Mouse (Mus musculus) cerebellum, adult 11-12 months (tissue): ENCODE results near the gene Arfgef2.

Source experiments
- DNase-seq: peaks from one replicate; pipeline ENCODE4 v3.0.0; 2022

Arfgef2 gene

DNA sequence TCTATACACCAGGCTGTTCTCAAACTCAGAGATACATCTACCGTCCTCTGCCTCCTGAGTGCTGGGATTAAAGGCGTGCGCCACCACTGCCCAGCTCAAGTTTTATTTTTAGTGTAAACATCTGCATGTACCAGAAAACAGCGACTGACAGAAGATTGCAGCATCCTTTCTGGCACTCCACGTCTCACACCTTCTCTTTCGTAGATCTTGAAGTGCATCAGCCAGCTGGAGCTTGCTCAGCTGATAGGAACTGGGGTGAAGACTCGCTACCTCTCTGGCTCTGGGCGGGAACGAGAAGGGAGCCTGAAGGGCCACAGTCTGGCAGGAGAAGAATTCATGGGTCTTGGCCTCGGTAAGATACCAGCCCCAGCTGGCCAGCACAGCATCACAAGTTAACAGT is 60.1 kb downstream of the Arfgef2 start:
- no peak for DNase-seq

DNA sequence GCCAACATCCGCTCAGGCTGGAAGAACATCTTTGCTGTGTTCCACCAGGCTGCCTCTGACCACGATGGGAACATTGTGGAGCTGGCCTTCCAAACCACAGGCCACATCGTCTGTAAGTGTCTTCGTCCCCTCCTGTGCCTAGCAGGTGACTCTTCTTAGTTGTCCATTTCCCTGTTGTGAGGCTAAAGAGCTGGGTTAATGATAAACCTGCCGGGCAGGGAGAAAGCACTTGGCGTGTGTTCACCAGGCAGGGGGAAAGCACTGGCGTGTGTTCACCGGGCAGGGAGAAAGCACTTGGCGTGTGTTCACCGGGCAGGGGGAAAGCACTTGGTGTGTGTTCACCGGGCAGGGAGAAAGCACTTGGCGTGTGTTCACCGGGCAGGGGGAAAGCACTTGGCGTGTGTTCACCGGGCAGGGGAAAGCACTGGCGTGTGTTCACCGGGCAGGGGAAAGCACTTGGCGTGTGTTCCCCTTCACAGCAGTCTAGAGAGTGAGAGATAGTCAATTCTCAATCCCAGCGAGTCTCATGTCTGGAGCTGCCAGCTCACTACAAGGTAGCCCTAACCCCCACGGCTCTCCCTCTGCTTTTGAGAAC is 65.0 kb downstream of the Arfgef2 start:
- peak; percentile 18 for DNase-seq

DNA sequence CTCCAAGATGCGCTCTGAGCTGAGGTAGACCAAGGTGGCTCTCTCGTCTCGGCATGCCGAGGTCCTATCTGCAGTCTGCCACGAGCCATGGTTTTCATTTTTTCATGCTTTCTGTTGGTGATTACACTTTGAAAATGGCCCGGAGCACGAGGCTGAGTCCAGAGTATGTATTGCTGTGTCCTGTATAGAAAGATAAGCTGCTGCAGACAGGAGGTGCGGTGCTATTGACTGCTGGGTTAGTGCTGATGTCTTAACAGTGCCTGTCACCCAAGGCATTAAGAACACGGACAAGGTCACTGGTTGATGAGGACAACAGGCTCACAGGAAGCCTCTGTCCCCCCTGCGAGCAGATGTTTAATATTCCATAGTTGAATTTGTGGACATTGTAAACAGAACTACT is 65.5 kb downstream of the Arfgef2 start:
- no peak for DNase-seq

DNA sequence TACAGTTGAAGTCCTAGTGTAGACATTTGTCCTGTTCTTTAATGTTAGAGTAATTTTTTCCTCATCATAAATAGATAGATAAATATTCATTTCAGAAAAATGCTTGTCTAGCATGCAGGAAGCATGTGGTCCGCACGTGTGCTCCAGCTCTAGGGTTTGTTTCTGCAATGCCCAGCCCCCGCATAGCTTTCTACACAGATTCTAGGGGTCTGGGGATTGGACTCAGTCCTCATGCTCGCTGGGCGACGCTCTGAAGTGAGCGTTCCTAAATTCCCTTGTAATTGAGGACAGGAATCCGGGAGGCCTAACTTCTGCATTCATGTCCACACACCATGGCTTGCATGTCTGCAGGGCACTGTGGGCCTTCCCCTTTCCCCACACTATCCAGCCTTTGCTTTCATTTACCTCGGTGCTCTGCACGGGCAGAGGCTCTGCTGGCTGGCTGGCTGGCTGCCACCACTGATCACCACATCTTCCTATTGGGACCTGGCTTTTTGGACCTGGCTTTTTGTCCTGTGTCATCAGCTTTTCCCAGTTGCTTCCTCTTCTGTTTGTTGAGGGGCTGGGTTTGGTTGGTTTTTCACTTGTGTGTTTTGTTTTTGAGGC is 69.4 kb downstream of the Arfgef2 start:
- no peak for DNase-seq

DNA sequence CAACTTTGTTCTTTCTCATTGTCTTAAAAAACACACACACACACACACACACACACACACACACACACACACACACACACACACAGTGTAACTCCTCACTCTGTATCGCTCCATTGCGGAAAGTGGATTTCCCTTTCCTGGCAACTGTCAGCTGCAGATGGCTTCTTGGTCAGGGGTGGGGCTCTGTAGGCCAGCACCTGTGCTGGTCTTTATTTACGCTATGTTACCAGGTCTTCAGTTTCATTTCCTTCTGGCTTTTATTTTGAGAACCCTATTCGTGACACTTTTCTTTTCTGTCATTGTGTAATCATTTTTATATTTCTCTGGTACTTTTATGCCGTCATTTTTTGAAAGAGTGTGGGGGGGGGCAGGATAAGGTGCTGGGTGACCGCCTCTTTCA is 70.2 kb downstream of the Arfgef2 start:
- DNase-seq = peak; percentile 30

DNA sequence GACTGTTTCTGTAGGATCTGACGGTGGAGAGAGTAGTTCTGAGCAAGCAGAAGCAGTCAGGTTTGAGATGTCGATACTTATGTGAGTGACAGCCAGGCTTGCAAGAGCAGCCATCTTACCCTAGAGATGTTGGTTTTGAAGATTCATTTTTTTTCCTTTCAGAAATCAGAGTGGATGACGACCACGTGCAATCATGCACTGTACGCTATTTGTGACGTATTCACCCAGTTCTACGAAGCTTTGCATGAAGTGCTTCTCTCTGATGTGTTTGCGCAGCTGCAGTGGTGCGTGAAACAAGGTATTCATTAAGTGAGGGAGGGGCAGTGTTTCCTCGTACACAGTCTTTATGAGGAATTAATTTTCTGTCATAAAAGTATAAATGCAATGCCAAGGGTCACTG is 70.9 kb downstream of the Arfgef2 start:
- no peak for DNase-seq

DNA sequence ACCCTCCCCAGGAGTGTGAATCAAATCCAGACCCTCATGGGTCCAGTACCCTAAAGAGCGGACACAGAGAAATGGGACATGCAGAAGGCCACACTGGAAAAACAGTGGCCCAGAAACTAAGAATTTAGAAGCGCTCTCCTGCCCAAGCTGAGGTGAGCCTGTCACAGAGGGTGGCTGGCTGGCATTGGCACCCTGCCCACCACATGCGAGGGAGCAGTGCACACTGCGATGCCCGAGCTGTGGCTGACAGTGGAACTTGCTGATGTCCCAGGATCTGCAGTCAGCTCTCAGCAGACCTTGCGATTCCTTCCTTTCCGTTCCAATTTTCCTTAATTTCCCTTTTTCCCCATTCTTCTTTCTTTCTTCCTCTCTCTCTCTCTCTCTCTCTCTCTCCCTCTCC is 79.7 kb downstream of the Arfgef2 start:
- DNase-seq = peak; percentile 54

DNA sequence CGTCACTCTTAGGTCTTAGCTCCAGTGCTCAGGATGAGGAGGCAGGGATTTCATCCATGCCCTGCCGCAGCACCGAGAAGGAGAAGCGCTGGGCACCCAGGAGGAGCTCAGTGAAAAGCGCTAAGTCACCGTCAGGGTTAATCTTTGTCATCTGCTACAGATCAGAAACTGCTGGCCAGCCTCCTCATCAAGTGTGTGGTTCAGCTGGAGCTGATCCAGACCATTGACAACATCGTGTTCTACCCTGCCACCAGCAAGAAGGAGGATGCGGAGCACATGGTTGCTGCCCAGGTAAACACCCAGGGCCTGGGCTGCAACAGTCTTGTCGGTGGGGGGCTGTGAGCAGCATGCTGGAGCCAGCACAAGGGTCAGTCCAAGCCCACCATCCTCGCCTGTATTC is 80.2 kb downstream of the Arfgef2 start:
- no peak for DNase-seq

DNA sequence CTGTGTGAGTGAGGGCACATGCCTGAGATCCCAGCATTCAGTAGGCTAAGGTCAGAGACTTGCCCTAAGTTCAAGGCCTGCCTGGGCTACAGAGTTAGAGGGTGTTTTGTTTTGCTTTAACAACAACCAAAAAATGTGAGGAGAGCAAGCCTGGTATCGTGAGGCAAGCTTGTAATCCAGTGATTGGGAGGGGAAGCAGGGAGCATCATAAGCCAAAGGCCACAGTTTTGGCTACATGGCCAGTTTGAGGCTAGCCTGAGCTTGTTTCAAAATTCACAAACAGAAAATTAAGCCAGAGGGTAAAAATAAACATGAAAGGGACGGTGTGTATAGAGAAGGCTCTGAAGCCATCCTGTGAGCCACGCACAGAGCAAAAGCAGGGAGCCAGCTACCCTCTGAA is 80.8 kb downstream of the Arfgef2 start:
- no peak for DNase-seq

DNA sequence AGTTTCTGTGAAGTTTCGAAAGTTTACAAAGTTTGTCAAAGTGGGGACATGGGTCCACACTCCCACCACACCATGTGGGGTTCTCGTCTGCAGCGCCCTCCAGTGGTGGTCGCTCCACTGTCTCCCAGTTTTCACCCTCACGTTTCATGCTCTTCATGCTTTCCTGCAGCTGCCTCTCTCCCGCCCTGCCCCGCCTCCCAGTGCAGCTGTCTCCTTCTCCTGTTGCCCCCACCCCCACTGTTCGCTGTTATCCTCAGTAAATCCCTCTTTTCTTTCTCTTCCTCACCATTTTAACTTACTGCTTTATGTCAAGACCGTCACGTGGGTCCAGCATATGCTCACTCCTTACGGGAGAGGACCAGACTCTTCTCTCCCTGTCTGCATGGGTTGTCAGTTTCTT is 82.4 kb downstream of the Arfgef2 start:
- no peak for DNase-seq

DNA sequence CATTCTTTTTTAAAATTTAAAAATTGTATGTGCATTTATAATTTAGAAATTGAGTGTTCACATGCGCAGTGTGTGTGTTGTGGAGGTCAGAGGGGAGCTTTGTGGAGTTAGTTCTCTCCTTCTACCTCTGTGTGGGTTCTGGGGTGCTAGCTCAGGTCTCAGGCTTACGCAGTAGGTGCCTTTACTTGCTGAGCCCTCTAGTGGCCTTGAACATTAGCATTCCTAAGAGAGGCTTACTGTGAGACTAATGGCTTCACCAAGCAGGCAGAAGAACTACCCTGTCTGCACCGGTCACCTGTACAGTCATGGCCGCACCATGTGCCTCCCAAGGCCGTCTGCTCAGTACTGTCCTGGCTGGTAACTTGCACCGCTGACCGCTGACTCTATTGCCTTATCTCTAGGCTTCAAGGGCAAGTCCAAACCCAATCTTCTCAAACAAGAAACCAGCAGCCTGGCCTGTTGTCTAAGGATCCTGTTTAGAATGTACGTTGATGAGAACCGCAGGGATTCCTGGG is 86.0 kb downstream of the Arfgef2 start:
- no peak for DNase-seq

DNA sequence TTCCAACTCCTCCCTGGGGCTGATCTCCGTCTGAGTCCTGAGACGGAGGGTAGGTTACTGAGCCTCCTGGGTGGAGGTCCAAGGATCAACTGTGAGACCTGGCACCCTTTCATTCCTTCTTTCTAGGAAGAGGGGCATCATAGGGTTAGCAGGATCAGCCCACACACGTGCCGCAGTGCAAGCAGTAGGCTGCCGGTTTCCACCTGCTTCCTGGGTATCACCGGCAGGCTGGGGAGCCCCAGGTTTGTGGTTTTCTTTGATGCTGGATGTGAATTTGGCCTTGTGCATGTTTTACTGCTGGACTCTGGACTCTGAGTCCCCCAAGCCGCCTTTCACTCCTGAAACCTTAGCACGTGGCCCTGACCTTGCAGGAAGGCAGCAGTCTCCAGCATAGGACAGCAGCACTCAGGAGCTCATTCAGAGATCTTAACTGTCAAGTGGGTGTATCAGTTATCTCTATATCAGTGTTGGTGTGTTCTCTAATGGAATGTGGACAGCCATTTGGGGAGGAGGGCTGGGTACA is 86.8 kb downstream of the Arfgef2 start:
- no peak for DNase-seq

DNA sequence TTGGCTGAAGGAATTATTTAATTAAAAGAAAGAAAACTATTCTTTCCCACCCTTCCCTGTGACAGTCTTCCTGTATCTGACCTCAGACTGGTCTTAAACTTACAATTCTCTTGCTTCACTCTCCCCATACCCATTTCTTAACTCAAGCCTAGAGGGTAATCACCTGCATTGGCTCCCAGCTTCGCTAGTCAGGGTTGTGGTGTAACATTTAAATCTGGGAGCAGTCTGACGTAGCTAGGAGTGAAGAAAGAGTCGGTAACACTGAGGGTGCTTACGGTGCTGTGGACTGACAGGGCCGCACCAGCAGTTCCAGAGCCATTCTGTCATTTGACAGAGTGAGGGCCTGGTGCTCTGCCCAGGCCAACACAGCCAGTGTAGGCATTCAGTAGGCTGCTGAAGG is 87.6 kb downstream of the Arfgef2 start:
- DNase-seq = no peak

DNA sequence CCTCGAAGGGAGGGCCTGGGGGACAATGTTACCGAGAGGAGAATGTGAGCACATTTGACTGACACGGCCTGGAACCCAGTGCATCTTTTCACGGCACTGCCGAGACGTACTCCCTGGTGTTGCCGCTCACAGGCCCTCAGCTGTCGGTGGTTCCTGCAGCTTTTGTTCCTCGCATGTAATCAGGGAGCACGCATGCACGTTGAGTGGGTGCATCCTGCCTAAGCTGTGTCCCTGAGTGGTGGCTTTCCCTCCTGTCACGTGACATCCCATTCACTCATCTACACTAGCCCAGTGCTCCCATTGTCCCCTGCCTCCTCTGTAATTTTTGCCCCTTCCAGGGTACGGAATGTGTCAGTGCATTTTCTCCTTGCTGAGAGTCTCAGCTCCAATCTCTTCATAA is 91.0 kb downstream of the Arfgef2 start:
- no peak for DNase-seq

DNA sequence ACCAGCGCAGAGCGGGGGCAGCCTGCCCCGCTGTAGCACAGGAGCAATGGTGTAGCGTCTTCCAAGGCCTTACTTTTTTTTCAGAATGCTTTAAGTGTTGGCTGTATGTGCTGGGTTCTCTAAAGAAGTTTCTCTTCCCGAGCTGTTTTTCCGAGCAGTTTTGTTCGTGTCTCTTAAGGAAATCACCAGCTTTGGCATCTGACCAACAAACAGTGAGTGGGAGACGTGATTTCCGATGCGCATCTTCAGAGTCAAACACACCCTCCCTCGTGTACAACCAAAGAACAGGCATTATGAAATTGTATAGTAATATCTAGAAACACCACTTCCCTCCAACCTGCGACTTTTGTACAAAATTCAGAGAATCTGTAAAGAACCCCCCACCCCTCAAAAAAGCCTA is 91.6 kb downstream of the Arfgef2 start:
- no peak for DNase-seq

DNA sequence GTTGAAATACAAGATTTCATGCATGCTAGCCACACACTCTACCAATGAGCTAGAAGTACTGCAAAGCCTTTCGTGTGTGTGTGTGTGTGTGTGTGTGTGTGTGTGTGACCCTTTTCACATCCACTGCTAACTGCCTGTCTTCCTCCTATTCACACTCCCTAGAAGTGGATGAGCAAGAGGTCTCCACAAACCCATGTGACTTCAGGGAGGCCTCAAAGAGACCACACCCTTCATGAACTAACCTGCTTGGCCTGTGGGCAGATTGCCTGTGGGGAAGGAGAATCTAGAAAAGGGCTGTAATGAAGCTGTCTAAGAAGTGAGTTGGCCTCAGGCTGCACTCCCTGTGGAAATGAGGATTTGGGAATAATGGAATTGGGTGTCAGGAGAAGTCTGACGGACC is 93.8 kb downstream of the Arfgef2 start:
- no peak for DNase-seq

DNA sequence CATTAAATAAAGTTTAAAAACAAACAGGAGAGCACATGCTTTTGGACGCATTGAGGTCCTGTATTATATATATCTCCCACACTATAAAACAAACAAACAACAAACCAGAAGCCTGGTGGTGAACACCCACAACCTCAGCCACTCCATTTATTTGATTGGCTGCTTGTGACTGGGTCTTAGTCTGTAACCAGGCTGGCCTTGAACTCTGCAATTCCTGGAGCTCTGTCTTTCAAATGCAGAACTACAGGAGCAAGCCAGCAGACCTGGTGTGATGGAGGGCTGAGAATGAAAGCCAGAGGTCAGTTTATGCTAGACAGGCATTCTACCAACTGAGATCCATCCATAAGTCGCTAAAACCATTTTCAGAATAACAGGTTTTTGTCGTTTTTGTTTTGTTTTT is 94.4 kb downstream of the Arfgef2 start:
- no peak for DNase-seq

DNA sequence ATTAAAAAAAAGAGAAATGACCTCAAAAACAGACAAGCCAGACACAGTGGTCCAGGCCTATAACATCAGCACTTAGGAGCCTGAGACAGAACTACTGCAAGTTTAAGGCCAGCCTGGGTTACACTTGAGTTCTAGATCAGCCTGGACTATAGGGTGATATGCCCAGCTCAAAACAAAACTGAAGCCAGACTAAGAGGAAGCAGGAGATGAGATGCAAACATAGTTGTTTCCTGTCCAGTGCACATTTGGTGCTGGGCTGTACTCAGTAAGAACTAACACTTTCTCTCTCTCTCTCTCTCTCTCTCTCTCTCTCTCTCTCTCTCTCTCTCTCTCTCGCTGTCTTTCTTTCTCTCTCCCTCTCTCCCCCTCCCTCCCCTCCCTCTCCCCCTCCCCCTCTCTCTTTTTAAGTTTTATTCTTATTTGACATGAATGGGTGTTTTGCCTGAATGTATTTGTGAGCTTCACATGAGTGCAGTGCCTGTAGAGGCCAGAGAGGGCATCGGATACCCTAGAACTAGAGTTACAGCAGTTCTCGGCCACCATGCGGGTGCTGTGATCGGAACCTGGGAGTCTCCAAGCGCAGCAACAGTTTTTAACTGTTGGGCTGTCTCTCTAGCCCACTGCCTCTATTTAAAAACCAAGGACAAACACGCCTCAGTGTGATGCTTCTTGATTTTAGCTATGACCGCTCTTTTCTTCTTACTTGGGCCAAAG is 95.6 kb downstream of the Arfgef2 start:
- DNase-seq = no peak

DNA sequence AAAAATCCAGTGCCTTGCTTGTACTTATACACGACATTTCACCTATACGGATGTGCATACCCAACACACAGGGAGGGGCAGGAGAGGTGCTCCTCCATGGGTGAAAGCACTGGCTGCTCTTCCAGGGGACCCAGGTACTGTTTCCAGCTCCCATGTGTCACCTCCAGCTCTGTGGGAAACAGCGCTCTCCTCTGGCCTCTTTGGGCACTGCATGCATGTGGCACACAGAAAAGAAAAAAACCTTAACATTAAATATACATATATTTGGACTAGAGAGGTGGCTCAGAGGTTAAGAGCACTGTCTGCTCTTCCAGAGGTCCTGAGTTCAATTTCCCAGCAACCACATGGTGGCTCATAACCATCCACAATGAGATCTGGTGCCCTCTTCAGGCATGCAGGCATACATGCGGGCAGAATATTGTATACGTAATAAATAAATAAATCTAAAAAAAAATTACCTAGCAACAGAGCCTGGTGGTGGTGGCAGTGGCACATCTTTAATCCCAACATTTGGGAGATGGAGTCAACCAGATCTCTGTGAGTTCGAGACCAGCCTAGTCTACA is 98.4 kb downstream of the Arfgef2 start:
- peak; percentile 29 for DNase-seq

DNA sequence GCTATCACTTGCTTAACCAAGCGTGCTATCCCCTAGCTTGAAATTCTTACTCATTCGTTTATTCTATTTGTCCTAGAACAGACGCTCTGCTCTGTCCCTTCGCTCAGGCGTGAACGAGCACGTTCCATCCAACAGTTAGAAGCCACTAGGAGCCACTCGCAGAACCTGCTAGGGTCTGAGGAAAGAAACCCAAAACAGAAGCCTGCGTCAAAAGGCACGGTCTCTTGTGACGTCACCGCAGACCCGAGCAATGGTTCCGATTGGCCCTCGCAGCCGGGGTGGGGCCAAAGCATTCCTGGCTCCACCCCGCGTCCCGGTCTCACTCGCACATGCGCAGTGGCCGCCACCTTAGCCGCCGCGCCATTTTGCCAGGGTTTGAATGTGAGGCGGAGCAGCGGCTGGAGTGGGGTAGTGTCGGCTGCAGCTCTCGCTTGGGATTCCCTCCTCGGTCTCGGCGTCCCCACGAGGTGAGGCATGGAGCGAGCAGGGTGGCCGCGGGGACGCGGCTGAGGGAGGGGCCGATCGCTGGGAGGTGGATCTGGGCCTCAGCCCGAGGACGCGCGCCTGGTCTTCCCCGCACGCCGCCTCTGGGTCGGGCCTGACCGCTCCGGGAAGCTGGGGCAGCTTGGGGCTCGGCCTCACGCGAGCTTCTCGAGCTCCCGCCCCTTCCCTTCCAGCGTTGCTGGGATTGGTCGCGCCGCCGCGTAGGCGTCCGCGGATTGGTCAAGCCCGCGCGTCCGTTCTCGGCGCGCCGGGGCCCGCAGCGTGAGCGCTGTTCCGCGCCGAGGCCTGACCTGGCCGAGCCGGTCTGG is 100.5 kb downstream of the Arfgef2 start, which contains the start of gene Cse1l:
Gene Cse1l, plus strand, starts transcription at position 330 of the 812 bp plus-strand sequence.
- peak; percentile 97 for DNase-seq

DNA sequence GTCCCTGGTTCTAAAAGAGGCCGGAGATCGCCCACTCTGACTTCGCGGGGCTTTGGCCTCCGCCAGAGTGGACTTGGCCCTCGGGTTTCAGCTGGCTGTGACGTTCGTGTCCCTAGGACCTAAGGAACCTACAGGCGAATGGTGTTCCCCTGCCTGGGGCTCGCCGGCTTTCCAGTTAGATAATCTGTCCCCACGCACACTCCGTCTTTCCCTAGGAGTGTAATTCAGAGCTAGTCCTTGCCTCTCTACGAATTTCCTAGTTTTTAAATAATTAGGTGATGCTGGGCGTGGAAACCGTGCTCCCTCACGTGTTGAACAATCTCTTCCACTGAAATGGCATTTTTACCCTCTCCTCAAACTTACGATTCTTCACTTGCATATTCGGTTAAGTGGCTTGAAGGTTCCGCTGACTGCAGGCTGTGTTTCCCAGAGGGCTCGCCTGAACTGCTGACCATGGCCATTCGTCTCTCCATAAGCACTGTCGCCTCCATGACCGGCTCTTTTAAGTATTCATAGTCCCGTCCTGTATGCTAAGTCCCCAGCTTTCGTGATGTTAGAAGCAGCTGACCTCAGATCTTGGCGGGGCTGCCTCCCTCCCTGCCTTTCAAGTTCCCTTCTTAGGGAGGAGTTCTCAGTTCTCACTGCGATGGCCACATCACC is 101.3 kb downstream of the Arfgef2 start:
- peak; percentile 30 for DNase-seq

DNA sequence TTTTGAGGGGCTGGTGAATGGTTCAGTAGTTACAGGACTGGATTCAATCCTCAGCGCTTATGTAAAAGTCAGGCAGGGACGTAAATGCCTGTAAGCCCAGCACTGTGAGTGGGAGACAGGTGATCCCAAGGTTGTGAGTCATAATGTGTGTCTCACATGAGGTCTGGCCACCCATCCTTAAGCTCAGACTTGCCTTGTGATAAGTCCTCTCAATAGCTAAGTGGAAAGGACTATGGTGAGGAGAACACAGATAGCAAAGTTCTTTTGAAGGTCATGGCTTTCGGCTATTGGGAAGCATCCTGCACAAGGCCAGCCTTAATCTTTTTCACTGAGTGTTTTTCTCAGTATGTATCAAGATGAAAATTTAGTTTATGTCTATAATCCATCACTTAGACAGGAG is 104.3 kb downstream of the Arfgef2 start:
- DNase-seq = no peak
